Mouse (Mus musculus): ENCODE measurements around the gene Nid2. TPM values are rescaled to one million over a fixed set of nuclear protein-coding genes. Genes with fewer than 3 reads are reported as not detected.

Gene Nid2
- 10 to 100 TPM; 21.2 to 21.6 TPM for total RNA-seq (2021)
- 12.1 and 14.3 TPM in 2 replicates for polyA plus RNA-seq (2012; rRNA removed)
- long read RNA-seq, full-length matches to known transcripts, result 19 of 29 reads
- long read RNA-seq, partial matches to known transcripts, result 7 of 29 reads
- long read RNA-seq, other reads (novel, unspliced or antisense), result 3 of 29 reads

GRCm38 (mm10) chr14:19751025-19751771 is at the start of gene Nid2:
Gene Nid2 (plus strand): TSS chr14:19751265.
- no peaks in the 10 kb centered on the region for H3K27me3 ChIP-seq (ENCODE audit: control insufficient read depth, insufficient read depth, low read length)
- intact Hi-C loops (cut with DNase I), result loop anchor here (1.0 to 5.0 kb wide), 3 partner anchors 12 to 331 kb away; no protein-coding TSS in a partner anchor
- TF ChIP-seq CTCF (IDR thresholded peaks at IDR 0.05), result no peak
- TF ChIP-seq EP300 (IDR thresholded peaks at IDR 0.05; ENCODE audit: insufficient read depth, low read depth, low read length), result 0 out of 2 replicates have a peak, but pooled peaks have one; percentile 28
- TF ChIP-seq POLR2A (IDR thresholded peaks at IDR 0.05; ENCODE audit: insufficient read depth, low read depth, low read length), result peak; percentile 87
- H3K27ac ChIP-seq, result peak within 1 kb of the TSS; percentile 92
- H3K4me3 ChIP-seq, result peak within 1 kb of the TSS; percentile 95
- peaks cover 5% of the 10 kb centered on the region for H3K4me1 ChIP-seq (ENCODE audit: control insufficient read depth, insufficient read depth, low read length)
- DNase-seq, result peak; percentile 91 to 93
- WGBS, result under 1% methylated on average over 45 of the region's 45 CpGs
- H3K36me3 ChIP-seq (ENCODE audit: control insufficient read depth, insufficient read depth, low read length), result 0 out of 2 replicates have a peak, but pooled peaks cover 3% of the 10 kb centered on the region
- peak within 1 kb of the TSS; percentile 81 for H3K9ac ChIP-seq (ENCODE audit: low read depth, low read length)
- H3K79me2 ChIP-seq (replicated peaks; ENCODE audit: control insufficient read depth, insufficient read depth, low read length), result peaks cover 1% of the 10 kb centered on the region; the same call in 1 of the 2 replicates

GRCm38 (mm10) chr14:19701546-19701945 is 49.5 kb upstream of the Nid2 start:
- no peaks in the 10 kb centered on the region for H3K36me3 ChIP-seq (ENCODE audit: control insufficient read depth, insufficient read depth, low read length)
- H3K9ac ChIP-seq (ENCODE audit: low read depth, low read length), result no peak overlapping the region
- TF ChIP-seq POLR2A (IDR thresholded peaks at IDR 0.05; ENCODE audit: insufficient read depth, low read depth, low read length) (no peak), CTCF (IDR thresholded peaks at IDR 0.05) (no peak), EP300 (IDR thresholded peaks at IDR 0.05; ENCODE audit: insufficient read depth, low read depth, low read length) (no peak)
- H3K4me1 ChIP-seq (ENCODE audit: control insufficient read depth, insufficient read depth, low read length), result peaks cover under 1% of the 10 kb centered on the region
- no peak overlapping the region for H3K27ac ChIP-seq
- H3K27me3 ChIP-seq (ENCODE audit: control insufficient read depth, insufficient read depth, low read length), result no peaks in the 10 kb centered on the region
- intact Hi-C loops (cut with DNase I), result no loop called here
- H3K4me3 ChIP-seq, result no peak overlapping the region
- no peaks in the 10 kb centered on the region for H3K79me2 ChIP-seq (replicated peaks; ENCODE audit: control insufficient read depth, insufficient read depth, low read length)
- DNase-seq, result no peak

DNA sequence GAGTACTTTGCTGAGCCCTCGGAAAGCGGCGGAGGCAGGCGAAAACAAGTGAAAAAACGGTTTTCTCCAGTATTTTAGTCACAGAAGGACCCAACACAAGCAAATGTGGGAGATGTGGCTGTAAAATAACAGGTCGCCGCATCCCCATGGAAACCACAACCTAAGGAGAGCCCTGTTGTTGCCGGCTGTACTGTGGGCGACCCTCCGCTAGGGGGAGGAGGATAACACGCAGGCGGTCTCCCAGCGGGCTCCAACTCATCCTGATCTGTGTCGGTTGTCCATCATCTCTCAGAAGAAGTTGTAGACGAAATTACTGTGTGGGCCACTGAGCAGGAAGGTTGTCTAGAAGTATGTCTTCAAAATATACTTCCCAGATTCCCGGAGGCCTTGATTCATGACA is 45.4 kb upstream of the Nid2 start:
- H3K4me3 ChIP-seq, result no peak overlapping the region
- H3K27ac ChIP-seq, result no peak overlapping the region
- H3K9ac ChIP-seq (ENCODE audit: low read depth, low read length), result no peak overlapping the region
- DNase-seq, result peak; percentile 74 to 84
- peaks cover 5% of the 10 kb centered on the region for H3K4me1 ChIP-seq (ENCODE audit: control insufficient read depth, insufficient read depth, low read length)
- intact Hi-C loops (cut with DNase I), result loop anchor here (1.0 to 5.0 kb wide), 4 partner anchors 72 to 361 kb away; partner anchors contain the start of gene Gng2
- no peaks in the 10 kb centered on the region for H3K79me2 ChIP-seq (replicated peaks; ENCODE audit: control insufficient read depth, insufficient read depth, low read length)
- no peaks in the 10 kb centered on the region for H3K27me3 ChIP-seq (ENCODE audit: control insufficient read depth, insufficient read depth, low read length)
- H3K36me3 ChIP-seq (ENCODE audit: control insufficient read depth, insufficient read depth, low read length), result no peaks in the 10 kb centered on the region
- TF ChIP-seq CTCF (IDR thresholded peaks at IDR 0.05) (peak; percentile 99), POLR2A (IDR thresholded peaks at IDR 0.05; ENCODE audit: insufficient read depth, low read depth, low read length) (no peak), EP300 (IDR thresholded peaks at IDR 0.05; ENCODE audit: insufficient read depth, low read depth, low read length) (0 out of 2 replicates have a peak, but pooled peaks have one; percentile 31)
- WGBS, result 6% methylated on average over 16 of the region's 16 CpGs

DNA sequence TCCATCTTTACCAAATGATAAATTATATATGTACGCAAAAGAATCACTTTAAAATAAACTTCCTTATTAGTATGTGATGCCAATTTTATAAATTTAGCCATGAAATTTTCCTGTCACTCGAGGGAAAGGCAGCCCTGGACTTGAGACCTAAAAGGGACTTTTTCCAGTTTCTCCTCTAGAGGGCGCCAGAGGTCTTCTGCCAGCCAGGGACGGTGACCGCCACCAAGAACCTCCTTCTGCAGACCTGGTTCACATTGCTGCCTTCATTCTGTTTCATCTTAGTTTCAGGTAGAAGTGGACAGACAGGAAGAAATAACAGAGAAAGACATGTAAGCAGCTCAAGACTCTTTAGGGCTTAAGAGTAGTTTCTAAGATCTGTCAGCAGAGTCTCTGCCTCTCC is 44.6 kb upstream of the Nid2 start:
- under 1% methylated on average over 5 of the region's 5 CpGs for WGBS
- TF ChIP-seq CTCF (IDR thresholded peaks at IDR 0.05) (no peak; the same call in 1 of the 2 replicates), POLR2A (IDR thresholded peaks at IDR 0.05; ENCODE audit: insufficient read depth, low read depth, low read length) (no peak), EP300 (IDR thresholded peaks at IDR 0.05; ENCODE audit: insufficient read depth, low read depth, low read length) (peak; percentile 79)
- H3K9ac ChIP-seq (ENCODE audit: low read depth, low read length), result no peak overlapping the region
- H3K36me3 ChIP-seq (ENCODE audit: control insufficient read depth, insufficient read depth, low read length), result no peaks in the 10 kb centered on the region
- peak; percentile 60 to 61 for DNase-seq
- H3K79me2 ChIP-seq (replicated peaks; ENCODE audit: control insufficient read depth, insufficient read depth, low read length), result no peaks in the 10 kb centered on the region
- H3K27ac ChIP-seq, result no peak overlapping the region
- H3K4me1 ChIP-seq (ENCODE audit: control insufficient read depth, insufficient read depth, low read length), result peaks cover 5% of the 10 kb centered on the region
- intact Hi-C loops (cut with DNase I), result loop anchor here (1.0 to 5.0 kb wide), 2 partner anchors 71 to 271 kb away; partner anchors contain the start of gene Gng2
- no peaks in the 10 kb centered on the region for H3K27me3 ChIP-seq (ENCODE audit: control insufficient read depth, insufficient read depth, low read length)
- no peak overlapping the region for H3K4me3 ChIP-seq

- Histone ChIP-seq H3K9ac (ENCODE audit: low read depth, low read length) (no peak overlapping the region), H3K27ac (no peak overlapping the region; the same call in 1 of the 2 replicates), H3K4me1 (ENCODE audit: control insufficient read depth, insufficient read depth, low read length) (peaks cover 7% of the 10 kb centered on the region), H3K36me3 (ENCODE audit: control insufficient read depth, insufficient read depth, low read length) (no peaks in the 10 kb centered on the region), H3K79me2 (replicated peaks; ENCODE audit: control insufficient read depth, insufficient read depth, low read length) (no peaks in the 10 kb centered on the region), H3K27me3 (ENCODE audit: control insufficient read depth, insufficient read depth, low read length) (no peaks in the 10 kb centered on the region), H3K4me3 (no peak overlapping the region)
- intact Hi-C loops (cut with DNase I), result loop anchor here (1.0 to 5.0 kb wide), 2 partner anchors 70 to 270 kb away; partner anchors contain the start of gene Gng2
- 52% methylated on average over 2 of the region's 2 CpGs for WGBS
- TF ChIP-seq POLR2A (IDR thresholded peaks at IDR 0.05; ENCODE audit: insufficient read depth, low read depth, low read length), result no peak
- TF ChIP-seq CTCF (IDR thresholded peaks at IDR 0.05), result no peak
- no peak for TF ChIP-seq EP300 (IDR thresholded peaks at IDR 0.05; ENCODE audit: insufficient read depth, low read depth, low read length)
- no peak for DNase-seq
Measured at GRCm38 (mm10) chr14:19706997-19707396, 44.1 kb upstream of the Nid2 start.

All from heart, adult 2 months (tissue).